ENCODE assay signal across 15 mouse cellular contexts in the genomic region with DNA sequence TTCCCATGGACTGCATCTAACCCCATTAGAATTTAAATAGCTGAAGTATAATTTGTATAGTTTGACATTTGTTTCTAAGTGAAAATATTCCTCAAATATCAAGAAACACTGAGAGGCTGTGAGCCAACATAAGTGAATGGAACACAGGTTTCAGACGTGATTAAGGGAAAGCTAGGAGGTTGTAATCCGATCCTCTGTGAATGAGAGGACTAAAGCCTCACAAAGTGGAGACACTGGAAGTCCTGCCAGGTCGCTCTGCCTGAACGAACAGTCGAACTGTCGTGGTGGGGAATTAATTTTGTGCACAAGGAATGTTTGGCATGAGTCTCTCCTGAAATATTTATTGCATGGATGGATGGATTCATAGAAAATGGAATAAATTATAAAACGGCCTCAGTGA.
DNase-seq lines count a peak whose midpoint lies in the region; ATAC-seq lines count a peak whose summit lies in the region.
"Had no signal": no experiment of that assay in that cellular context is flagged by ENCODE, and none has a peak within 500 bp of the region (broad histone marks: within the 10 kb centered on the region; RNA-seq: fewer than 3 reads in every experiment).

No protein-coding gene starts in this region.

- 26% methylated on average over 7 of the region's 7 CpGs for WGBS in hindbrain, embryonic 12.5 days
- WGBS in hindbrain, embryonic 11.5 days = 28% methylated on average over 7 of the region's 7 CpGs
- 8% methylated on average over 7 of the region's 7 CpGs for WGBS in forebrain, embryonic 14.5 days
- 9% methylated on average over 7 of the region's 7 CpGs for WGBS in limb, embryonic 13.5 days

- no peaks in the 10 kb centered on the region for H3K9me3 ChIP-seq in hindbrain, embryonic 12.5 days (replicated peaks)
- no peaks in the 10 kb centered on the region for H3K9me3 ChIP-seq in hindbrain, embryonic 11.5 days (ENCODE audit: control insufficient read depth, low read length)
- no peaks in the 10 kb centered on the region for H3K9me3 ChIP-seq in forebrain, embryonic 14.5 days (replicated peaks; ENCODE audit: control insufficient read depth, low read length)
- no peaks in the 10 kb centered on the region for H3K9me3 ChIP-seq in limb, embryonic 13.5 days

- H3K9ac ChIP-seq in hindbrain, embryonic 12.5 days = no peak overlapping the region
- H3K9ac ChIP-seq in hindbrain, embryonic 11.5 days (ENCODE audit: low read depth, low read length) = no peak overlapping the region
- H3K9ac ChIP-seq in forebrain, embryonic 14.5 days (ENCODE audit: low read length) = no peak overlapping the region
- H3K9ac ChIP-seq in limb, embryonic 13.5 days = no peak overlapping the region

- 0 out of 2 replicates have a peak overlapping the region, but pooled peaks have one; percentile 0 for H3K27ac ChIP-seq in hindbrain, embryonic 12.5 days
- H3K27ac ChIP-seq in hindbrain, embryonic 11.5 days (ENCODE audit: low read depth, low read length) = no peak overlapping the region
- no peak overlapping the region for H3K27ac ChIP-seq in forebrain, embryonic 14.5 days (ENCODE audit: low read depth, low read length)
- H3K27ac ChIP-seq in limb, embryonic 13.5 days = no peak overlapping the region
- H3K27ac ChIP-seq: heart, adult 2 months had no signal

- no peak for DNase-seq in hindbrain, embryonic 11.5 days (ENCODE audit: low spot score)
- peak; percentile 86 for DNase-seq in Muller cell, postnatal 12 days (ENCODE audit: inconsistent ontology term)
- peak; percentile 48 for DNase-seq in forebrain, embryonic 14.5 days (ENCODE audit: low spot score)
- DNase-seq in left cerebral cortex, adult 8-10 months (ENCODE audit: low spot score in 2 of 2) = no peak
- no peak for DNase-seq in retina, postnatal 1 day
- DNase-seq in cerebellum, adult 11-12 months = no peak
- DNase-seq: adrenal gland, postnatal 10 days; B cell, adult 2 months; cerebellum, postnatal 36 days; heart, adult 2 months; lung, postnatal 36 days had no signal

- peaks cover 13% of the 10 kb centered on the region for H3K4me1 ChIP-seq in hindbrain, embryonic 12.5 days
- H3K4me1 ChIP-seq in hindbrain, embryonic 11.5 days (replicated peaks; ENCODE audit: control insufficient read depth, insufficient read depth, low read length) = no peaks in the 10 kb centered on the region
- no peaks in the 10 kb centered on the region; the same call in 1 of the 2 replicates for H3K4me1 ChIP-seq in forebrain, embryonic 14.5 days (ENCODE audit: control insufficient read depth, insufficient read depth, low read length)
- H3K4me1 ChIP-seq in limb, embryonic 13.5 days = peaks cover 6% of the 10 kb centered on the region; the same call in 1 of the 2 replicates

- H3K4me3 ChIP-seq in hindbrain, embryonic 12.5 days = no peak overlapping the region
- H3K4me3 ChIP-seq in hindbrain, embryonic 11.5 days (ENCODE audit: low read depth, low read length) = no peak overlapping the region
- H3K4me3 ChIP-seq in forebrain, embryonic 14.5 days (ENCODE audit: low read depth, low read length) = no peak overlapping the region
- no peak overlapping the region for H3K4me3 ChIP-seq in limb, embryonic 13.5 days
- H3K4me3 ChIP-seq: erythroblast, embryonic 14.5 days; heart, adult 2 months had no signal

- H3K4me2 ChIP-seq in hindbrain, embryonic 12.5 days (replicated peaks) = no peak overlapping the region
- H3K4me2 ChIP-seq in hindbrain, embryonic 11.5 days (replicated peaks; ENCODE audit: low read depth, low read length) = no peak overlapping the region
- peak overlapping the region; percentile 17; the same call in 1 of the 2 replicates for H3K4me2 ChIP-seq in forebrain, embryonic 14.5 days (ENCODE audit: low read length)
- H3K4me2 ChIP-seq in limb, embryonic 13.5 days (replicated peaks) = peak overlapping the region; percentile 30

- no peaks in the 10 kb centered on the region for H3K36me3 ChIP-seq in hindbrain, embryonic 12.5 days
- H3K36me3 ChIP-seq in hindbrain, embryonic 11.5 days (ENCODE audit: control insufficient read depth, insufficient read depth, low read length) = no peaks in the 10 kb centered on the region
- H3K36me3 ChIP-seq in forebrain, embryonic 14.5 days (ENCODE audit: control insufficient read depth, insufficient read depth, low read length) = no peaks in the 10 kb centered on the region
- no peaks in the 10 kb centered on the region for H3K36me3 ChIP-seq in limb, embryonic 13.5 days

- no peaks in the 10 kb centered on the region for H3K27me3 ChIP-seq in hindbrain, embryonic 12.5 days
- H3K27me3 ChIP-seq in hindbrain, embryonic 11.5 days (ENCODE audit: control insufficient read depth, insufficient read depth, low read length) = no peaks in the 10 kb centered on the region
- 0 out of 2 replicates have a peak, but pooled peaks cover 3% of the 10 kb centered on the region for H3K27me3 ChIP-seq in forebrain, embryonic 14.5 days (replicated peaks; ENCODE audit: control insufficient read depth, insufficient read depth, low read length)
- H3K27me3 ChIP-seq in limb, embryonic 13.5 days = 0 out of 2 replicates have a peak, but pooled peaks cover 6% of the 10 kb centered on the region

- ATAC-seq in hindbrain, embryonic 12.5 days (ENCODE audit: low FRiP score) = no peak
- ATAC-seq in hindbrain, embryonic 11.5 days (ENCODE audit: low FRiP score) = no peak
- ATAC-seq in forebrain, embryonic 14.5 days = peak; percentile 24; the same call in 1 of the 2 replicates
- peak; percentile 49; the same call in 1 of the 2 replicates for ATAC-seq in limb, embryonic 13.5 days (ENCODE audit: low FRiP score, low read depth)
- ATAC-seq: intestine, embryonic 16.5 days had no signal

Comparison
In these comparisons a context has a peak if more than half of its experiments do, and no peak if none do; other contexts are left out.
1. ATAC-seq: peak in forebrain, embryonic 14.5 days (single experiment) and limb, embryonic 13.5 days (single experiment); none in hindbrain, embryonic 12.5 days (single experiment) and hindbrain, embryonic 11.5 days (single experiment).
2. H3K4me2 ChIP-seq: peak in forebrain, embryonic 14.5 days (single experiment) and limb, embryonic 13.5 days (single experiment); none in hindbrain, embryonic 12.5 days (single experiment) and hindbrain, embryonic 11.5 days (single experiment).
3. DNase-seq: peak in Muller cell, postnatal 12 days (single experiment) and forebrain, embryonic 14.5 days (single experiment); none in hindbrain, embryonic 11.5 days (single experiment), left cerebral cortex, adult 8-10 months (0 of 2), retina, postnatal 1 day (single experiment) and cerebellum, adult 11-12 months (single experiment).